Mouse (Mus musculus) CD4-positive, CD25-positive, alpha-beta regulatory T cell, adult 2 months (primary cell): ENCODE results near the gene Gm4131.
"Not testable (repeated sequence)": the region's sequence is repeated elsewhere in the genome, so short reads cannot be mapped to it uniquely, and the experiment has no call there.

ENCODE experiments used
- DNase-seq: peaks from one replicate; pipeline ENCODE4 v3.0.0-alpha.2; 2012; ENCODE audit warnings: low read depth, low spot score

Gene Gm4131

GRCm38 (mm10) chr14:62566821-62567220 lies at the start of gene Gm4131:
Gm4131 (minus strand) TSS chr14:62566921.
- not testable (repeated sequence) for DNase-seq

GRCm38 (mm10) chr14:62609904-62610303 lies 43.2 kb upstream of the Gm4131 start:
- DNase-seq = no peak

- DNase-seq = no peak
Measured at GRCm38 (mm10) chr14:62607791-62608196, 41.1 kb upstream of the Gm4131 start.

GRCm38 (mm10) chr14:62602869-62603268 lies 36.1 kb upstream of the Gm4131 start:
- no peak for DNase-seq

GRCm38 (mm10) chr14:62602271-62602670 lies 35.5 kb upstream of the Gm4131 start:
- no peak for DNase-seq

GRCm38 (mm10) chr14:62600109-62600522 lies 33.4 kb upstream of the Gm4131 start:
- no peak for DNase-seq

GRCm38 (mm10) chr14:62585338-62585737 lies 18.6 kb upstream of the Gm4131 start:
- DNase-seq = no peak

GRCm38 (mm10) chr14:62584637-62585036 lies 17.9 kb upstream of the Gm4131 start:
- no peak for DNase-seq

GRCm38 (mm10) chr14:62581768-62582167 lies 15.0 kb upstream of the Gm4131 start:
- no peak for DNase-seq

- peak; percentile 5 for DNase-seq
Measured at GRCm38 (mm10) chr14:62580945-62581344, 14.2 kb upstream of the Gm4131 start.

- DNase-seq = no peak
Measured at GRCm38 (mm10) chr14:62575862-62576261, 9.1 kb upstream of the Gm4131 start.

GRCm38 (mm10) chr14:62574906-62575305 lies 8.2 kb upstream of the Gm4131 start:
- no peak for DNase-seq

- DNase-seq = no peak
Measured at GRCm38 (mm10) chr14:62573454-62573853, 6.7 kb upstream of the Gm4131 start.

- DNase-seq = no peak
Measured at GRCm38 (mm10) chr14:62570299-62570698, 3.6 kb upstream of the Gm4131 start.

GRCm38 (mm10) chr14:62569463-62569862 lies 2.7 kb upstream of the Gm4131 start:
- DNase-seq = no peak

GRCm38 (mm10) chr14:62563679-62564078 lies 3.0 kb downstream of the Gm4131 start:
- DNase-seq = no peak

- DNase-seq = no peak
Measured at GRCm38 (mm10) chr14:62561875-62562748, 4.6 kb downstream of the Gm4131 start.

- no peak for DNase-seq
Measured at GRCm38 (mm10) chr14:62557111-62557510, 9.6 kb downstream of the Gm4131 start.

- no peak for DNase-seq
Measured at GRCm38 (mm10) chr14:62555840-62556810, 10.6 kb downstream of the Gm4131 start.

- peak; percentile 57 for DNase-seq
Measured at GRCm38 (mm10) chr14:62555309-62555829, 11.4 kb downstream of the Gm4131 start, which contains the start of gene Fam124a. Fam124a (plus strand) TSS chr14:62555737.

GRCm38 (mm10) chr14:62553786-62554185 lies 12.9 kb downstream of the Gm4131 start:
- DNase-seq = no peak

- DNase-seq = no peak
Measured at GRCm38 (mm10) chr14:62552771-62553170, 13.9 kb downstream of the Gm4131 start.
